Mouse (Mus musculus) heart, postnatal 0 days (tissue): ENCODE results near the gene Grik5.

Source experiments
- CTCF ChIP-seq: IDR thresholded peaks from 2 replicates; pipeline ENCODE4 v1.5.1; 2016; ENCODE audit warnings: antibody characterized with exemption, control low read depth, low read depth
- EP300 ChIP-seq: IDR thresholded peaks from 2 replicates; pipeline ENCODE4 v1.6.1; 2016; ENCODE audit warnings: antibody characterized with exemption, low read depth

- TF ChIP-seq EP300 (no peak), CTCF (no peak)
These were observed 7.4 kb upstream of the Grik5 start for GRCm38 (mm10) chr7:25079496-25080026.
